Mouse (Mus musculus): ENCODE data around the gene Unkl. TPM values are rescaled to one million over a fixed set of nuclear protein-coding genes. Genes with fewer than 3 reads are reported as not detected.

Unkl gene
- polyA plus RNA-seq, 1 experiment from 2014 or later, result 14.2 TPM

- peak overlapping the region; percentile 69 for H3K4me3 ChIP-seq
- H3K27me3 ChIP-seq, result no peaks in the 10 kb centered on the region
- peak overlapping the region; percentile 88 for H3K9ac ChIP-seq (replicated peaks)
- peak overlapping the region; percentile 98 for H3K27ac ChIP-seq (replicated peaks)
- peaks cover 15% of the 10 kb centered on the region for H3K36me3 ChIP-seq
- peak overlapping the region; percentile 93 for H3K4me2 ChIP-seq (replicated peaks)
- H3K9me3 ChIP-seq, result no peaks in the 10 kb centered on the region
- peaks cover 35% of the 10 kb centered on the region for H3K4me1 ChIP-seq
- ATAC-seq (replicated peaks), result peak; percentile 94
- under 1% methylated on average over 91 of the region's 92 CpGs for WGBS
Observed at GRCm38 (mm10) chr17:25272951-25273705, 84.9 kb downstream of the Unkl start.

- H3K4me2 ChIP-seq (replicated peaks), result peak overlapping the region; percentile 39
- peak overlapping the region; percentile 98 for H3K27ac ChIP-seq (replicated peaks)
- peak; percentile 92 for ATAC-seq (replicated peaks)
- H3K9ac ChIP-seq (replicated peaks), result peak overlapping the region; percentile 88
- WGBS, result under 1% methylated on average over 42 of the region's 45 CpGs
- no peaks in the 10 kb centered on the region for H3K9me3 ChIP-seq
- H3K36me3 ChIP-seq, result peaks cover 7% of the 10 kb centered on the region
- peak overlapping the region; percentile 69 for H3K4me3 ChIP-seq
- H3K4me1 ChIP-seq, result peaks cover 35% of the 10 kb centered on the region
- no peaks in the 10 kb centered on the region for H3K27me3 ChIP-seq
Observed at GRCm38 (mm10) chr17:25273706-25274501, 85.7 kb downstream of the Unkl start.

- H3K4me3 ChIP-seq, result peak within 1 kb of the TSS; percentile 69
- no peak for ATAC-seq (replicated peaks)
- H3K4me1 ChIP-seq, result peaks cover 30% of the 10 kb centered on the region
- H3K27me3 ChIP-seq, result no peaks in the 10 kb centered on the region
- 83% methylated on average over 9 of the region's 9 CpGs for WGBS
- H3K27ac ChIP-seq (replicated peaks), result peak within 1 kb of the TSS; percentile 98
- 0 out of 2 replicates have a peak, but pooled peaks cover 5% of the 10 kb centered on the region for H3K36me3 ChIP-seq
- peak within 1 kb of the TSS; percentile 39 for H3K4me2 ChIP-seq (replicated peaks)
- peak within 1 kb of the TSS; percentile 88 for H3K9ac ChIP-seq (replicated peaks)
- no peaks in the 10 kb centered on the region for H3K9me3 ChIP-seq
Observed at GRCm38 (mm10) chr17:25274571-25275346, 86.6 kb downstream of the Unkl start, which contains the start of gene Ube2i. TSS of gene Ube2i (minus strand) at chr17:25274622.

- no peak overlapping the region for H3K4me3 ChIP-seq
- no peak overlapping the region for H3K4me2 ChIP-seq (replicated peaks)
- H3K9me3 ChIP-seq, result no peaks in the 10 kb centered on the region
- H3K36me3 ChIP-seq, result no peaks in the 10 kb centered on the region
- ATAC-seq (replicated peaks), result no peak
- peaks cover 21% of the 10 kb centered on the region for H3K4me1 ChIP-seq
- no peak overlapping the region for H3K9ac ChIP-seq (replicated peaks)
- H3K27me3 ChIP-seq, result no peaks in the 10 kb centered on the region
- 98% methylated on average over 3 of the region's 3 CpGs for WGBS
- no peak overlapping the region for H3K27ac ChIP-seq (replicated peaks)
Observed at GRCm38 (mm10) chr17:25275833-25276232, 87.6 kb downstream of the Unkl start.

- Histone ChIP-seq H3K27me3 (no peaks in the 10 kb centered on the region), H3K4me1 (no peaks in the 10 kb centered on the region), H3K4me2 (replicated peaks) (no peak overlapping the region), H3K4me3 (no peak overlapping the region), H3K36me3 (no peaks in the 10 kb centered on the region), H3K9me3 (no peaks in the 10 kb centered on the region), H3K27ac (replicated peaks) (no peak overlapping the region), H3K9ac (replicated peaks) (no peak overlapping the region)
- 54% methylated on average over 11 of the region's 11 CpGs for WGBS
- no peak for ATAC-seq (replicated peaks)
Observed at GRCm38 (mm10) chr17:25282133-25282532, 93.9 kb downstream of the Unkl start.

Small RNA genes within 50 kb of the gene (microRNA-seq; reads per million reads assigned to microRNA genes)
- gene Mir3547, result 6.6 reads per million, percentile 21 among the genes with 10 or more reads in this experiment

Other genes starting within 250 kb of the Unkl start
- gene Jpt2, start 227.7 kb upstream of the Unkl start, polyA plus RNA-seq (2015; fragmentation: Nextera tagmentation; extraction: Ambion mirVana), result 101 and 114 TPM in 2 replicates
- 7.6 and 8.5 TPM in 2 replicates for gene Cramp1l, start 172.6 kb upstream of the Unkl start, polyA plus RNA-seq (2015; fragmentation: Nextera tagmentation; extraction: Ambion mirVana)
- 24.0 and 25.4 TPM in 2 replicates for gene Ift140, start 172.3 kb upstream of the Unkl start, polyA plus RNA-seq (2015; fragmentation: Nextera tagmentation; extraction: Ambion mirVana)
- 10.5 and 11.5 TPM in 2 replicates for gene Tmem204, start 104.8 kb upstream of the Unkl start, polyA plus RNA-seq (2015; fragmentation: Nextera tagmentation; extraction: Ambion mirVana)
- 54.6 and 57.2 TPM in 2 replicates for gene Telo2, start 72.4 kb upstream of the Unkl start, polyA plus RNA-seq (2015; fragmentation: Nextera tagmentation; extraction: Ambion mirVana)
- gene Ptx4, start 67.6 kb upstream of the Unkl start, polyA plus RNA-seq (2015; fragmentation: Nextera tagmentation; extraction: Ambion mirVana), result not detected in 2 replicates
- 28.8 and 30.4 TPM in 2 replicates for gene Clcn7, start 55.0 kb upstream of the Unkl start, polyA plus RNA-seq (2015; fragmentation: Nextera tagmentation; extraction: Ambion mirVana)
- gene Ccdc154, start 25.9 kb upstream of the Unkl start, polyA plus RNA-seq (2015; fragmentation: Nextera tagmentation; extraction: Ambion mirVana), result not detected in 2 replicates
- not detected in 2 replicates for gene Gm38655, start 12.9 kb upstream of the Unkl start, polyA plus RNA-seq (2015; fragmentation: Nextera tagmentation; extraction: Ambion mirVana)
- 35.7 and 37.8 TPM in 2 replicates for gene BC003965, start 3.8 kb upstream of the Unkl start, polyA plus RNA-seq (2015; fragmentation: Nextera tagmentation; extraction: Ambion mirVana)
- gene Gnptg, start 51.7 kb downstream of the Unkl start, polyA plus RNA-seq (2015; fragmentation: Nextera tagmentation; extraction: Ambion mirVana), result 85.5 and 85.7 TPM in 2 replicates
- gene Tsr3, start 51.8 kb downstream of the Unkl start, polyA plus RNA-seq (2015; fragmentation: Nextera tagmentation; extraction: Ambion mirVana), result 66.2 and 69.2 TPM in 2 replicates
- 7.2 and 10.1 TPM in 2 replicates for gene Baiap3, start 68.0 kb downstream of the Unkl start, polyA plus RNA-seq (2015; fragmentation: Nextera tagmentation; extraction: Ambion mirVana)
- 680 and 683 TPM in 2 replicates for gene Ube2i, start 86.2 kb downstream of the Unkl start, polyA plus RNA-seq (2015; fragmentation: Nextera tagmentation; extraction: Ambion mirVana)
- 0.18 TPM in 1 of 2 replicates, not detected in the other for gene Prss34, start 110.0 kb downstream of the Unkl start, polyA plus RNA-seq (2015; fragmentation: Nextera tagmentation; extraction: Ambion mirVana)
- gene Prss28, start 120.2 kb downstream of the Unkl start, polyA plus RNA-seq (2015; fragmentation: Nextera tagmentation; extraction: Ambion mirVana), result not detected in 2 replicates
- gene Prss29, start 130.3 kb downstream of the Unkl start, polyA plus RNA-seq (2015; fragmentation: Nextera tagmentation; extraction: Ambion mirVana), result not detected in 2 replicates
- not detected in 2 replicates for gene Tpsab1, start 157.2 kb downstream of the Unkl start, polyA plus RNA-seq (2015; fragmentation: Nextera tagmentation; extraction: Ambion mirVana)
- not detected in 2 replicates for gene Tpsb2, start 177.9 kb downstream of the Unkl start, polyA plus RNA-seq (2015; fragmentation: Nextera tagmentation; extraction: Ambion mirVana)
- 0.77 and 0.94 TPM in 2 replicates for gene Tpsg1, start 180.9 kb downstream of the Unkl start, polyA plus RNA-seq (2015; fragmentation: Nextera tagmentation; extraction: Ambion mirVana)
- gene Cacna1h, start 245.4 kb downstream of the Unkl start, polyA plus RNA-seq (2015; fragmentation: Nextera tagmentation; extraction: Ambion mirVana), result 13.8 and 15.8 TPM in 2 replicates